Mouse (Mus musculus) thymus, postnatal 0 days (tissue): ENCODE data around the gene Celf2. TPM values are rescaled to one million over a fixed set of nuclear protein-coding genes. Genes with fewer than 3 reads are reported as not detected.

ENCODE experiments used
- DNase-seq: peaks from one replicate; pipeline ENCODE4 v3.0.0-alpha.2; 2015; ENCODE audit warnings: low spot score
- polyA plus RNA-seq: library from polyadenylated mRNA; unstranded; fragments of >200 nt; fragmentation: Nextera tagmentation; extraction: Ambion mirVana; gene quantifications from 2 replicates; pipeline ENCODE4 v1.2.1, GENCODE M21; 2015

Celf2 gene
- polyA plus RNA-seq, 1 experiment from 2014 or later: 184 TPM

DNA sequence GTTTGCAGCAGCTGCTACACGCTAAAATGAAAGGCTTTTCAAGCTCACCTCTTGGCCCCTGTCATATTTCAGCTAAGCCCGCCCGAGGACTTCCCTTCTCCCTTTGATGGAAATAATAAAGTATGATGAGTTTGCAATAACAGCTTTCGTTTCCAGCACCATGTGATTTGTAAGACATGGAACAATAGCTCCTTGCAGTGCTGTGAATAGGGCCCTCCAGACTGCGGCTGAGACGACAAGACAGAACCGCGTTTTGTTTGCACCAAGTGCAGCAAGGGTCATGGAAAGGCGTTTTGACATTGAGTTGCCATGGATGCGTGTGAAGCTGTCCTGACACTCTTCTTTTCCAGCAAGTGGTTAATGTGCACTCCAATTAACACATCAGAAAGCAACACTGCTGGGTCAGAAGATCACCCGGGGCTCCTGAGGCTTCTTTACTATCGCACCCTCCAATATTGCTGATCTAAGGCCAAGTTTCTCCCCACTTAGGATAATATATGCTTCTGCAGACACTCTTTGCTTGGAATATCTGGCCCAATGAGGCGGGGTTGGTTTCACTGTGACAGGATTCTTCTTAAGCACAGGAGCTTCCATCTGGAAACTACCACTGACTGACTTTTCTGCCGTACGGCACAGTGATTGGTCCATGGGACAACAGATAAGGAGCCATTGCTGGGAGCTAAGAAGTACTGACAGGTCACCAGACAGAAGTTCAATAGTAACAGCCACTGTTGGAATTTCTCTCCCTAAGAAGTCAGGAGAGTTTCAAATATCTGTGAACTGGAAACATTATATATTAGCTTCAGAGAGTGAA, 301.5 kb downstream of the Celf2 start:
- no peak for DNase-seq

DNA sequence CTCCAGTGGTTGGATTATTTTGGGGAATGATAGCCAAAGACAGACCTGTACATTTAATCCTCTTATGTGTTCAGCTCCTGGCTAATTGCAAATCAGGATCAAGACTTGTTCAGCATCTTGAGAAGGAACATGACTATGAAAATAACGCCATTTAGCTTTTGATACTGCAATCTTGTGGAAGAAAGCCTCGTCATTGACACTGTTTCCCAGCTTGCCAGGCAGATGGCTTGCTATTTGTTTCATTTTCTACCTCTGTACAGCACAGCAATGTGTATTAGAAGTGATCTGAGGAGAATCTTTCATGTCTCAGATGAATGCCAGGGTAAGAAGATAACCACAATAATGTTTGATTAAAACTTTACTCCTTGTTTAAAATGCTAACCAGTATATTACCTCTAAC, 315.9 kb downstream of the Celf2 start:
- no peak for DNase-seq

DNA sequence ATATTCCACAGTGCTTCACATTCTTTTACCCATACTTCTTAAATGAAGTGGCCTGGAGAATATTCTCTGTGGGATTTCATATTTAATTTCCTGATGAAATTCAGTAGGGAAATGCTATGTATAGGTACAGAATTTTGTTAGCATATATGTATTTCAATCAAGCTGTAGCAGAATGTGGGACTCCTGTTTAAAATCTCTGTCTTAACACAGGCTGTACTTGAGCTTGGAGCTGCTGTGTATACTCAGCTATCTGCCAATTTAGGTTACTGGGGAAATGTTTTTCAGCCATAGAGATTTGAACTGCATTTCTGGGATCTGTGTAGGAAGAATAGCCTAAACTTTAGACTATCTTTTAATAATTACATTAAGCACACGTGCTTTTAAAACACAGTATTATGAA, 330.2 kb downstream of the Celf2 start:
- DNase-seq: no peak

DNA sequence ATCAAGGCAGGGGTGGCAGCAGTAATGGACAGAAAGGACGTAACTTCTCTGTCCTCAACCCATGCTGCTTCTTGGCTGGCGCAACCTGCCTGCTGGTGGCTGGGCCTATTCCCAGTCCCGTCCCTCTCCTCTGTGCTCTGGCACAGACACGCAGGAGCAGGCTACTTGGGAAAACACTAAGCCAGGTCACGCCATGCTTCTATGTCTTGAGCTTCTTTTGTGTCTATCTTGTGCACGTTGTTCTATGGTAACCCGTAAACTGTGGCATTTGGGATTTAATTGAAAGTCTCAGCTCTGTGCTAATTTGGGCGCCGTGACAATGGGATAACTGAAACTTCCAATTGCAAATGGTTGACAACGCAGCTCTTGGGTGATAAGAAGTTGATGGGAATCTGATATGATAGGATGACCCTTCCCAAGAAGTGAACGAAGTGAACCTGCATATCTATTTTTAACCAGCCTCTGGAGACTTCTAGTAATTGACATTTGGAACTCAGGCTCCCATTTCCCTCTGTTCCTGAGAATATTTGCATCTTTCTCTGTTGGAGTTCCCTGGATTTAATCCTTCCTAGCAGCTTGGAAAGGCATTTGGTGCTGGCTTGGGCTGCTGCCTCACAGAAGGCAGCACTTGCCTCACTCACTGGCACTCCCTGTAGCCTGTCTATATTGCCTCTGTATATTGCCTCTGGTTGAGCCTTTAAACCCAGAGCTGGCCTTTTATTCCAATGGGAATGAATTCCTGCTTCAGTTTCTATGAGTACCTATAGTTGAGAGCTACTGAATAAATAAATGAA, 335.9 kb downstream of the Celf2 start:
- no peak for DNase-seq

DNA sequence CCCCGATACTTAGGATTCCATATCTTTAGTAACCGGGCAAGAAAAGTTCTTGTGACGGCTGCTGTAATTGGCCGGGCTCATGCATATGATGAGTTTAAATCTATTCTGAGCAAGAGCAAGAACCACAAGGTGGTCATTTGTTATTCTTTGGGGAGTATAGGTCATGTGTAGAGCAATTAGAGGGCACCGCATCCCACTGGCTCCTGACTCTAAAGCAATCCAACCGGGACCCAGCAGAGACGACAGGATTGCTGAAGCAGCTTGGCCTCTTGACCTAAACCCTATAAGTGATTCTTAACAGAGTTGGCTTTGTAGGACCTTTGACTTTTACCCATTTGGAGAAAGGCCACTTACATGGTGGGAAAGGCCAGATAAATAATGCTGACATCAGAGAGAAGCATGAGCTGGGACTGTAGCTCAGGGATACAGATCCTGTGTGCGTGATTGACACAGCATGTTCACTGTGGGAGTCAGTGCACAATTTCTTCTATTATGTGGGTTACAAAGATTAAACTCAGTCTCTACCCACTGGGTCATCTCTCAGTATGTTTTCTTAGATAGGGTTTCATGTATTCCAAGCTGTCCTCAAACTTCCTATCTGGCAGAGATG, 338.2 kb downstream of the Celf2 start:
- no peak for DNase-seq

DNA sequence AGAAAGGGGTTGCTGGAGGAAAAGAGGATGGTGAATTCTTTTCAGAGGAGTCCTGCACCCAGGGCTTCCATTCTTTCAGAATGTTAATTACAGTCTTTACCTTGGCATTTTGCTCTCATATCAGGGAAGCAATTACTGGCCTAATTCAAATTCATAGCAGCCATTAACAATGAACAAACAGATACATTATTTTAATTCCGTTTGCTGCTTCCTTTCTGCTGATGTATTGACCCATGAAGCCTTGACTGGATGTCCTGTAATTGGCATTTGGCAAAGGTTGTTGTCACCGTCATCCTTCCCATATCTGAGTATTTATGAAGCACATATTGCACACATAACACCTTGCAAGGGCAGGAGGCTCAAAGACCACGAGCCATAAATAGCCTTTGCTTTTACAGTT, 343.6 kb downstream of the Celf2 start:
- no peak for DNase-seq

DNA sequence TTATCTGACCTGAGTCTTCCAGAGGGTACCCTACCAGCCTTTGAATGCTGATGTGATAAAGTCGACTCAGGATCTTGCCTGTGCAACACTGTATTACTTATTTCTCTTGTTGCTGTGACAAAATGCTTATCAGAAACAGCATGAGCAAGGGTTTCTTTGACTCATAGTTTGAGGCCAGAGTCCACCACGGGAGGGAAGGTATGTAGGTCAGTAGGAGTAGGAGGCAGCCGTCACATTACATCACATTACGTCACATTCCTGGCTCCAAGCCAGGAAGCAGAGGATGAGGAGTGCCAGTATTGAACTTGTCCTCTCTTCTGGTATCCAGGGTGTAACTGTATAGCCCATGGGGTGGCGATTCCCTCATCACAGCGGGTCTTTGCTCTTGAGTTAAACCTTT, 349.3 kb downstream of the Celf2 start:
- DNase-seq: no peak

DNA sequence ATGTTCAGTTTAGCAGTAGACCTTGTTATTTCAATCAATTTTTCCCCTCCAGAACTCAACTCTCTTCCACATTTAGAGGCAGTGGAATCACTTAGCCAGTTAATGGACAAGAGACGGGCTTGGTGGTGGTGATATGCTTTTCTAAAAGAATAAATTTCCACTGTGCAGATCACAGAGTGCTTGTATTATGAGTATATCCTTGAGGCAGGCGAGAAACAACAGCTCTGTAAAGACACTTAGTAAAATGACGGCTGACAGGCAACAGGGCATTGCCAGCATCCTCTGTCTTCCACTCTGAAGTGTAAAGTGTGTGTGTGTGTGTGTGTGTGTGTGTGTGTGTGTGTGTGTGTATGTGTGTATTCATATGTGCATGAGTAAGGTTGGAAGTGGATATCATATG, 362.1 kb downstream of the Celf2 start:
- no peak for DNase-seq

DNA sequence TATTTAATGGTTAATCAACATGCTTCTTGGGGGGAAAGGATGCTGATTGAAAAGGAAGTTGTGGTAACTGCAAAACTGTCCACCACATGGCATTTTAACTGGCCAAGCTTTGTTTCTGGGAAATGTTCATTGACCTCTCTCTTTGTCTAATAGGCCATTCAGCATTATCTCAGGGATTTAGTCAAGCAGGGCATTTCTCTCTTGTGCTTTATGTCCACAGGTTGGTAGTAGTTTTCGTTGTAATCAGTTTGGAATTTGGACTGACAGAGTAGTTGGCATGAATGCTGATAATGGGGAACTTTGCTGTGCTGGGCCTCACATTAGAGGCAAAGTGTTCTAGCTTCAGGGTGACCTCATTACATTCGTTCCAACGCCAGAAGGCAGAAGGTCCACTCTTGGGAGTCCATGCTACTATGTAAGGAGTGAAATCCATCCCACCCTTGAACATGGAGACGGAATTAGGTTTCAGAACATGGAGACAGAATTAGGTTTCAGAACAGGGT, 363.8 kb downstream of the Celf2 start:
- no peak for DNase-seq

DNA sequence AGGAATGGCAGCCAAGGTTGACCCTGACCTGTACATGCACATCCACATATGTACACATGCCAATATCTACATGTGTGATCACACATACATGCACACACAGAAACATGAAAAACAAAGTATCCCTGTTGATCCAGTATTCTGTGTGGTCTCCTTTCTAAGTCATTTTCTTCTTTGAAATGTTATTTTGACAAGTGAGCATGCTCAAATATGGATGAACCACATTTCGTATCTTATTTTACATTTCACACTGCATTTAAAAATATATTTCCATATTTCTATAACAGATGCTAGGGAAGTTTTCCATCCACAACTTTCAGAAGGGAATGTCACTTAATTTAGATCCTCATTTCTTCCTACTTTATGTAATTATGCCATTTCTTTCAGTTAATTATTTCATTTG, 364.5 kb downstream of the Celf2 start:
- DNase-seq: no peak

DNA sequence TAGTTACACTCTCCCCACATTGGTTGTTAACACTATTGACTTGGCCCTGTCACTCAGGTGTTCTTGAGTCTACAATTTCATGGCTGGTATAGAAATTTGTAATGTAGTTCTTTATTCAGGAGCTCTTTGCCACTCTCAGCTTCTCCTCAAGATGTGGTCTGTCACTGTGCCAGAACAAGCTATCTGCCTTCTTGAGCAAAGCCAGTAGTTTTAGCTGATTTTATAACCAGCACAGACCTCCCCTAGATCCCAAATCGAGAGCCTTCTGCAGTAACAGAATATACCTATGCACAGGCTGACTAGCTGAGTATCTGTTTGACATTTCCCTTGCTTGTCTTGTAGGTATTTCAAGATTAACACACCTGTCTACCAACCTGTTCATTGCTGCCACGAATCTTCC, 386.0 kb downstream of the Celf2 start:
- no peak for DNase-seq

DNA sequence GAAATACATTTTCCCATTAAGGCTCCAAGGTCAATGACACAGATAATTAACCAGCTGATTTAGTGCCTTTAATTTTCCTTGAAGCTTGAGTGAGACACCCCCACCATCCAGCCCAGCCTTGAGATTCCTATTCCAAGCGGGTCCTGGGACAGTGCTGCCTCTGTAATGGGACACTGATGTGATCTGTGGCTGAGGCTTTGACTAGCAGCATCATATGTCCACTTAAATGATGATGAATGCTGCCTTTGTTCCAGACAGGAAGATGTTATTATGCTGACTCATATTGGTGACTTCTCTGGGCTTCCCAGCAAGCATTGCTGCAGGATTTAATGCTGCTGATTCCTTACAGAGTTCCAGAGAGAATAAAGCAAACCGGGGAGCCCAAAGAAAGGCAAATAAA, 393.6 kb downstream of the Celf2 start:
- no peak for DNase-seq

DNA sequence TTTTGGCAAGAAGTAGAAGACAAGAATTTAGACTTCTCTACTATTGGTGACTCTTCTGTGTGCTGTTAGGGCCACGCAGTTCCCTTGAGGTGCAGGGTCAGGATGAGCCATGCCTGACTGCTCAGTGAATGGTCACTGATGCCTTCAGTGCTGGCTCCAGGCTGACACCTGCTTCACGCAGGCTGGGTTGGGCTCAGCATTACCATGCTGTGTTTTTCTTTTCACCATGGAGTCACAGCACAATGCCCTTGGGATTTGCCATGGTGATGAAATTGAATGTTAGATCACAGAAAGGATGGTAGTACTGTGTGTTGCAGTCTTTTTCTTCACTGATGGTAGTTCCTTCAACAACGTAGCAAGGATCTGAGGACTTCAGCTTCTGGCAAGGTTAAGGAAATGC, 394.2 kb downstream of the Celf2 start:
- no peak for DNase-seq

DNA sequence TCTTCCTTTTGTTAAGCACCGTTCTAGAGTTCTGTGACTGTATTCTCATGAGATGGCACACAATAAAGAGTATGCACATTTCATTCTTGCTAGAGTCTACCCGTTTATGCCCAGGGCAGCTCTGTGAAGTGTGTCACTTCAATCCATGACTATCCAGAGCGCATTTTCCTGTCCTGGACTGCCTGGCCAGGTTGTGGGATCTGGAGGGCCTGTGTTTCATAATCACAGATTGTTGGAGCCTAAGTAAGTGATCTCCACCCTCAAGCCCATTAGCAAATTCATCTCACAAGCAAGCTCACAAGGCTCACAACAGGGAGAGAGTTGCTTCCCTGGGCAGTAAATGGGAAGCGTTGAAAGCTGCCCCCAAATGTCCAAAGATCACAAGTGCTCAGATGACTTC, 395.6 kb downstream of the Celf2 start:
- no peak for DNase-seq

DNA sequence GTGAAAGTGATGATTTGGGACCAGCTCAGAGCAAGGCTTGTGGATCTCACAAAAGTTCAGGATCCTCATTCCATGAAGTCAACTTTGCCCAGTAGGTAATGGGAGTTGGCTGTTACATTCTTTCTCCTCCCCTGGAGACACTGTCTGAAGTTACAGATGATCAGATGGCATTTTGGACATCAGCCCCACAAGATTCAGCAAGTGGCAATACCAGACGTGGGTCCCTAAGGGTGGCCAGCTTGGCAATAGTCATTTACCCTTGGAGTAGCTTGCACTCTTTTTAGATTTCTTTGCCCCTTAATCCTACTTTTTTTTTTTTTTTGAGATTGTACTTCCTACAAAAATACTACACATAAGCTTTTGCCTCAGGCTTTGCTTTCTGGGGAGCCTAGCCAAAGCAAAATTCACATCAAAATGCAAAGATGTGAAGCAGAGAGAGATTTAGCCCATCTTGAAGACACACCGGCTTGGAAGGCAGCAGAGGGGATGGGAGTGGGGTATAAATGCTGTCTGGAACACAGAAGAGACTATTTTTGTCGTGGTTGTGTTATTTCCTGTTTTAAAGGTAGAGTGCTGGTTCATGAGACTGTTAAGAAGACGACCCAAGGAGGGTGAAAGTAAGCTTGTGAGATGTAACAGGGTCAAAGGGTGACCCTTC, 397.1 kb downstream of the Celf2 start:
- DNase-seq: no peak

DNA sequence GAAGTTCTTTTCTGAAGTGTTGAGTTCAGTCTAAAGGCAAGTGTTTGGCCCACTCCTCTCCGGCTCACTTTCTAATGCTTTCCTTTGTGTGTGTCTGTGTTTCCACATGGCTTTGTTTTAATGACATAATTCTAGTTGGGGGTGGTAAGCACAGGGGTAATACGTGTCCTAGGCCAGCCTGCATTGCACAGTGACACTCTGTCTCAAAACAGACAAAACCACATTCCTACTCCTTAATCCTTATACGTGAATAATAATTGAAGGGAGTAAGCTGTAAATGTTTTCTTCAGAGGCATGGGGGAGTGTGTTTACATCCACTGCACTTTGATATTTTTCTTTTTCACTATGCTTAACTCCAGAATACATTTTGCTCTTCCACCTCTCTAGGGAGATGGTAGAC, 415.9 kb downstream of the Celf2 start:
- DNase-seq: no peak

DNA sequence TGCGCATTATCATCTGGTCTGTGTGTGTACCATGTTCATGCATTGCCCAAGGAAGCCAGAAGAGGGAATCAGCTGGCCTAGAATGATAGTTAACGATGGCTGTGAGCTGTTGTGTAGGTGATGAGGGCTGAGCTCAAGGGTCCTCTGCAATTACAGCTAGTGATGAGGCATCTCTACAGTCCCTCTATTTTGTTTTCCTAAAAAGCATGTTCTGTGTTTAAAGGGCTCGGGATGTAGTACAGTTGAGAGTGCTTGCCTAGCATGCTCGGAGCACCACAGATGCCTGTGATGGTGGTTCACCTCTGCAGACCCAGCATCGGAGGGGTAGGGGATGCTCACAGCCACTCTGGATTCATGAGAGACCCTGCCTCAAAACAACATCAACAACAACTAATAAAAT, 416.7 kb downstream of the Celf2 start:
- no peak for DNase-seq

DNA sequence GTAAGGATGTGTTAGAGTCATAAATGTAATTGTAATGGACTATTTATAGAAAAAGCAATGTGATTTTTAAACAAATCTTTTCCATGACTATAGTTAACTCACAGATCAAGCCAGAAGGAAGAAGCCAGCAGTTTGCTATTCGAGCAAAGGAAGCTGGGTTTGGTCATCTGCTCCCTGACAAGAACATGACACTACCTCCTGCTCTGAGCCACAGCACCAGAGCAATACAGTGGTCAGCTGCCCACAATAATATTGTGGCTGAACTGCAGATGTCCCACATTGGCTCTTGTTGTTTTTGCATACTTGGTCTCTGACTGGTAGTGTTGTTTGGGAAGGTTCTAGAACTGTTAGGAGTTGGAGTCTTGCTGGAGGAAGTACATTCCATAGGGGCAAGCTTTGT, 418.9 kb downstream of the Celf2 start:
- no peak for DNase-seq

DNA sequence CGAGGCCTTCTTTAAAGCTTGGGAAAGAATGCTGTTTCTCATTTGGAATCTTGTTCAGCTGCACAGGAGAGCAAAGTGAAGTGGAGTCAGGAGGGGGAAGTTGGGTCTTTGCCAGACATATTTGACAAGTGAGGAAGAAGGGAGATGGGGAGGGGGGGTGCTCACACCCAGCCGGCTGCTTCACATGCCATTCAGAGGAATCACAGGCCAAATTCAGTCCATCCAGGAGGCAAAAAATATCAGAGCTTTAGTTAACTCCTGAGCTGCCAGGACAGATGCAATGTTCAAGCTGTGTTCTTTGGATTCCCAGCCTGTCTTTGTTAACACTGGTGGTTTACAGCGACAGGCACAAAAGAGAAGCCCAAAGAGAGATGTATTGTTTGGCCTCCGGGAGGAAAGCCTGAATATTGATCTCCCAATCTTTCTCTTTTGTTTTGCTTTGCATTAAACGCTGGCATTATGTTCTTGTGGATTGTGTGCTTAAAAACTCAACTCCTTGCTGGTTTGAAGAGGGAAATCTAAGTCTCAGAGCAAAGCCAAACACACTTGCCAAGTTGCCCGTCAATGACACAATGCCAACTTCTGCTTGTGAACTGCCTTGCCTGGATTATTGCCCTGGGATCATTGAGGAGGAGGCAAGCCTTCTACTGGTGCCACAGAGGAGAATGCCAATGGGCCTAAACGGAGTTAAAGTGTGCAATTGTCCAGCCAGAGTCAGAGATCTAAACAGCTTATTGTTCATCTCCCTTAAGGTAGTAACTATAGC, 420.1 kb downstream of the Celf2 start:
- no peak for DNase-seq

DNA sequence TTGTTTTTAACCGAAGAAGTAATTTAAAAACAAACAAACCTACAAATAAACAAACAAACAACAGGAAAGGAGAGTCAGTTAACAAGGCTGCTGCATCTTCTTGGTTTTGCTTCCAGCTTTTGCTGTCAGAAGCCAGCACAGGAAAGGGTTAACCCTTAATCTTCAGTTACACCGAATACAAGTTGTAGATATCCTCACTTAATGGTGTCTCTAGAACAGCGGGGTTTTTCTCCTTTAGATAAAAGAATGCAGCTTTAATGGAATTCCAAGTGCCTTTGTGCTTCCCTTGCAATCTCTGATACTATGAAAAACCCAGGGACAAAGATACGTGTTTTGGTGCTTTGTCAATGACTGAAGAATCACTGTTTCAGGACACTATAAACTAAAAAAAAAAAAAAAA, 420.8 kb downstream of the Celf2 start:
- DNase-seq: no peak

DNA sequence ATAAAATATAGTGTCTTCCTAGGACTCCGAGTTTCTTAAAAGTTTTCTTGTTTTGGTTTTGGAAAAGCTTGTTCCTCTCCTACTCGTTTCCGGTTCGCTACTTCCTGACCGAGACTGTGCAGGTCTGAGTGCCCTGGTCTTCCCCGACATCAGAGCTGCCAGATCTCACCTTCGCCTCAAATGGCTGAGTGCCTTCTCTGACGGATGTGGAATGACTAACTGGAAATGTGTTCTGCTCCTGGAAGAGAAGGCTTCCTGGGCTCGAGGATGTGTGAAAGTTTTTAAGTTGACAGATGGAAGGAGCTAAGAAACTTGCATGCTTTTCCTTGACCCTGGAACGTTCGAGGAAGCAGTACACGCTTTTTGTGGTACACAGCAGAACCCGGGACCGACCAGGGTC, 421.9 kb downstream of the Celf2 start:
- no peak for DNase-seq
